Mouse (Mus musculus) liver (tissue): ENCODE results near the gene Hcn3.
A peak's percentile ranks its signal among the peaks of the same experiment; 100 is the strongest.

Experiments
- DNase-seq: peaks from one replicate; pipeline ENCODE4 v3.0.0-alpha.2; 2020; ENCODE audit warnings: mixed read lengths

The Hcn3 gene

DNA sequence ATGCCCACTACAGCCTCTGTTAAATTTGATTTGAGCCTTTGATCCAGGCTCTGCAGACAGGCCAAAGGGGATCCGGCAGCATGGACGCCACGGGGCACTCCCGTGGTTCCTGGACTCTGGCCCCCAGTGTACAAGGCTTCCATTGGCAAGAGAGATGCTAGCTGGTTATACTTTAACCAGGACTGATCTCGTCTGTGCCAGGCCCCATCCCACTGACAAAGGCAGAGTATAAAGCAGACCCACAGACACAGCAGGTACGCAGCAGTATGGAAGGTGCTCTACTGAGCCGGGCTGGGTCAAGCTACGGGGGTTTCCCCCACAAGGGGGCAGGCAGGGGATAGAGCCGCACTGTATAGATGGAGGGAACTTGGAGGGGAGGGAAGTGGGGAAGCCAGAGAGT is 23.6 kb downstream of the Hcn3 start:
- DNase-seq: peak; percentile 82

DNA sequence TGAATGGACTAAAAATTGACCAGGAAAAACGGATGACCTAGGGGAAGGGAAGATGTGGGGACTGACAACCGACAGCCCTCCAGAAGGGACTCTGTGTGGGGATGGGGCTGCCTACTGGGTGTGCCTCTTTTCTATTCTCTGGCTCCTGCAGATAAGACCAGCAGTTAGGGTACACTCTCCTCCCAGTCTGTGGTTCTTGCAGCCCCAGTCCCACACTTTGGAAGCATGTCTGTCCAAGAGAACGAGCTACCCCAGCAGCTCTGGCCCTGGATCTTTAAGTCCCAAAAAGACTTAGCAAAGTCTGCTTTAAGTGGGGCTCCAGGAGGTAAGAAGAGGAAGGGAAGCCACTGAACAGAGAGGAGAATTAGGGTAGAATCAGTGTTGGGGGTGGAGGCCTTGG is 24.0 kb downstream of the Hcn3 start, which contains the start of gene Pklr:
Gene Pklr, plus strand, starts transcription at position 185 of the 400 bp plus-strand sequence.
- peak; percentile 83 for DNase-seq

DNA sequence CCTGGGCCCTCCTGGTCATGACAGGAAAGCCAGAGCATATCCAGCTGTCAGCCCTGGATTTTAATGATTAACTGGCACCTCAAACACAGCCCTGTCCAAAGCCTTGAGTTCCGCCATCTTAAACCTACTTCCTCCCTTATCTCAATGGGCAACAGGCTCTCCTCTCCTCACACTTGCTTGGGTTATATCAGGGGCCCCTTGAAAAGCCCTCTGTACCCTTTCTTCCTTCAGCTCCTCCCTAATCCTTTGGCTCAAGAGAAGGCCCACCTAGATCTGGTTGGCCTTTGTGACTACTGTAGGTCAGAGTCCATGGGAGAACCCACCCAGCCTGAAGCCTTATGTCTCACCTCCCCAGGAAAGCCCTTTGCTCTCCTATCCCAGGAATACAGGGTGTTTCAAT is 26.2 kb downstream of the Hcn3 start:
- peak; percentile 47 for DNase-seq

DNA sequence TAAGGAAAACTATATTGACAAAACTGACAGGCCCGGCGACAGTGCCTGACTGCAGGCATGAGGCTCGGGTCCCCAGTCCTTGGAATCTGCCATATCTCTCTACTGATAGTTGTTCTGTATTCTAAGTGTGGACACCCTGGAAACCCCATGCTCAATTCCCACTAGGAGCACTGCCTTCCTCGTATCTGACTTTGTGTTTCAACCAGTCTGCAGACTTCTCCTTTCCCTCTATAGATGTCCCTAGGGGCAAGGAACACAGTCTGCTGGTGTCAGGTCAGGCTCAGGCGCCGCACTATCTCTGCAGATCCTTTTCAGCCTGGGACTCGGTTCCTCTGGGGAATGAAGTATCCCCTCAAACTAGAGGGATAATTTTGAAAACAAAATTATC is 26.9 kb downstream of the Hcn3 start:
- no peak for DNase-seq

DNA sequence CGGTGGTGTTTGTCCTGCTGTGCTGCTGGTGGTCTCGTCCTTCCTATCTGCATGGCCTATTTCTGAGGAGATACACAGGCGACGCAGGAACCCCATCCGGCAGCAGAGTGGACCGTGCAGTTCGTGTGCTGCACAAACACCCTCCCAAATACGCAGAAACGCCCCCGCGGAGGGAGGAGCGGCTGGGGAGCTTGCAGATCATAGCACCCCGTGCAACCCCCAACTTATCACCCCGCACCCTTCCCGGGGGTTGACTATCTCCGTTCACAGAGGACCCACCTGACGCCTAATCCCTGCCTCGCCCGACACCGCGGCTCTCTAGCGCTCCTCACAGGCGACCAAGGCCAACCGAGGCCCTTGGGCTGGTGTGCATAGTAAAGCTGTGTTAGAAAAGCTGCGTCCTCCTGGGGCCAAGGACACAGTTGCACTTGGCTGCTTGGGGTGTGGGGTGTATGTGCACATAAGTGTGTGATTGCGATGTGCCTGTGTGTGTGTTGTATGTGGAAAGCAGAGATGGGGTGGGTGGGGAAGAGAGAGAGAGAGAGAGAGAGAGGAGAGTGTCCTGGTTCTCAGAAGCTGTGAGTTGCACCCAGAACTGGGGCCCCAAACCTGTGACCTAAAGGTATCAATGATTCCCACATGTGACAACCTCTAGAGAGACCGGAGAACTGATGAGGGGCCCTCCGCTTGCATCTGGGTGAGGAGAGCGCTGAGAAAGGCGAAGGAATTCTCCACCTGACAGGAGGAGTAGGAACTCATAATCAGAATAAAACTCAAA is 27.5 kb downstream of the Hcn3 start:
- peak; percentile 96 for DNase-seq

DNA sequence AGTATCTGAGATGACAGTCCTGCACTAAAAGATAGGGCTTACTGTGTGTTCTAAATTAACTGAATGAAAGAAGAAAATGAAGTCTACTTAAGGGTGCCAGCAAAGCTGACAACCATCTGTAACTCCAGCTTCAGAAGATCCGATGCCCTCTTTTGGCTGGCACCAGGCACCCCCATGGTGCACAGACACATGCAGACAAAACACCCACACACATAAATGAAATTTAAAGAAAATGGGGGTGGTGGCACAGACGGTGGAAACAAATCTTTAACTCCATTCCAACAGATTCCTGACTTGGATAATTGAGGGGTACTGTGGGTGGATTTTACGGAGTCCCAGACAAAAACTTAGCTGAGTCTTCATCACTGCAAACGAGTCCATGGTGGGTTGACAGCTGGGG is 28.2 kb downstream of the Hcn3 start:
- no peak for DNase-seq

DNA sequence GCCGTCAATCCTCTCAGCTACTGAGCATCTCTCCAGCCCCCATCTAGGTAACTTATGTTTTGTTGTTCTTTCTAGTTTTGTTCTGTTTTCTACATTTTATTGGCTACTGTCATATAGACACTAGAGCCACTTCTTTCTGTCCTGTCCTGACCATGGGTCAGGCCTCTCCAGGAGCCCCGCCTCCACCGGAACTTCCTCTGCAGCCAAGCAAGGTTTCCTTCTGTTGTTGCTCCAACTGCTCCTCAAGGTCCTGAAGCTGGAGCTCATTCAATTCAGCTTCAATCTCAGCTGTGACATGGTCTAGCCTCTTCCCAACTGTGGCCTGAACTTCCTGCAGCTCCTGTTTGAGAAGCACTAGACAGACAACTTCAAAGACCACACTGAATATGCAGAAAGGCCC is 30.1 kb downstream of the Hcn3 start:
- no peak for DNase-seq

DNA sequence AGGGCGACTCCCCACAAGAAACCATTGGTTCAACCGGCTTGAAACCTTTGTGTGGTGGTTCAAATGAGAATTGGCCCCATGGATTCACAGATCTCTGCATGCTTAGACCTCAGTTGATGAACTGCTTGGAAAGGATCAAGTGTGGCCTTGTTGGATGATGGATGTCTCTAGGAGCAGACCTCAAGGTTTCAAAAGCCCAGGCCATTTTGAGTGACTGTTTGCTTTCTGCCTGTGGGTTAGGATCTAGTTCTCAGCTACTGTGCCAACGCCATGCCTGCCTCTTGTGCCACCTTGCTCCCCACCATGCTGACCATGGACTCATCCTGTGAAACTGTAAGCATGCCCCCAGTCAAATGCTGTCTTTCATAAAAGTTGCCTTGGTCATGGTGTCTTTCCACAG is 34.0 kb downstream of the Hcn3 start:
- DNase-seq: no peak

DNA sequence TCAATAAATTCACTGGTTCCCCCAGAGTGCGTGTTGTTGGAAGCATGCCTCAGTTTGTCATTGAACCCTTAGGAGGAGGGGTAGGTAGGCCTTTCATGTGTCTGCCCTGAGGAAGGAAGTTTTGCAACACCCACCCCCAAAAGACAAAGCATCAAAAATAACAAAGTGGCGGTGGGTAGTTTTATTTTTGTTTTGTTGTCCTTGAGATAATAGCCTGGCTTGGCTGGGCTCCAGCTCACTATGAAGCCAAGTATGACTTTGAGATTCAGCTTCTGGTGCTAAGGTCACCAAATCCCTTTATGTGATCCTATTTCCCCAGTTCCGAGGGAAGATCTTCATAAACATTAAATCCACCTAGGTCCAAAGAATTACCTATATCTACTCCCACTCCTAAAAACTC is 35.8 kb downstream of the Hcn3 start:
- no peak for DNase-seq

DNA sequence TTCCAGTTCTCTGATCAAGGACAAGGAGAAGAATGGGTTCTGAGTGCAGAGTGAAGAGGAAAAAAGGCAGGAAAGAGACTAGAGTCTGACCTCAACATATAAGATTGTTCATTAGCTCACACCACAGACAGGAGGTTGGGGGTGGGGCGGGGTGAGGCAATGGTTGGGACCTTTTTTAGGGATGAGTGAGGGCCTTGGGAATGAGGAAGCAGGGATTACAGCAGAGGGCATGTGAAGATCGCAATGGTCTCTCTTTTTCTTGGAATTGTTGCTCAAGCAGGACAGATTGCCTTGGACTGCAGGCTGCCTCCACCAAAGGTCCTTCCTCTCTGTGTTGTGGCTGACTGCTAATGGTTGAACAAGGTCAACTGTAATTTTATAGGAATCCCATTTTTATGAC is 36.7 kb downstream of the Hcn3 start:
- no peak for DNase-seq

DNA sequence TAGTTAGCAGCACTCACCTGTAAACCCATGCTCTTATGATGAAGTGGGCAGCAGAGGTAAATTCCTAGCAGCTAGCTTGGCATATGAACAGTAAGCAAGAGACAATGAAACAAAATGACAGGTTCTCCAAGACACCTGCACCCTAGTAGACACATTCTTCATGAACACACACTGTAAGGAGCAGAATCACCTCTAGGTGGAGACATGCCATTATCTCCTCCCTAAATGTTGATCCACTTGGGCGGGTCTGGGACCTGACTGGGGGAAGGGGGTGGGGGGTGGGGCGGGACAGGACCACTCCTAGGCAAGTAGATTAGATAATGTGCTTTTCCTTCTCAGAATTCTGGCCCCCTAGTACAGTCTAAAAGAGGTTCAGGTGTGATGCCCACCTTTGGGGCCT is 44.5 kb downstream of the Hcn3 start:
- DNase-seq: peak; percentile 84

DNA sequence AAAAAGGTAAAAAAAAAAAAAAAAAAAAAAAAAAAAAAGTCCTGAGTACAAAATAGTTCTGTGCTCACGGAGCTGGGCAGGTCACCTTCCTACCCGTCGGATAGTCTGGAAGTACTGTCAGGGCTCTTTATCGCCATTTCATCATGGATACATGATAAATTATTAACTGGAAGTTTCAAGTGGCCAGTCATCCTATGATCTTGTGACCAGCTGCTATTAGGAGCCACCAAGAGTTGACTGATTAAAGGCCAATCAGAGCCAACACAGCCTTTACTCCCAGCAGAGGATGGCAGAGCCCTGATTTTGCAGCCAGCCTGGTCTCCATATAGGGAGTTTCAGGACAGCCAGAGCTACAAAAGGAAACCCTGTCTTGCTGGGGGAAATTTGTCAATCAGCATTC is 46.9 kb downstream of the Hcn3 start:
- DNase-seq: no peak

DNA sequence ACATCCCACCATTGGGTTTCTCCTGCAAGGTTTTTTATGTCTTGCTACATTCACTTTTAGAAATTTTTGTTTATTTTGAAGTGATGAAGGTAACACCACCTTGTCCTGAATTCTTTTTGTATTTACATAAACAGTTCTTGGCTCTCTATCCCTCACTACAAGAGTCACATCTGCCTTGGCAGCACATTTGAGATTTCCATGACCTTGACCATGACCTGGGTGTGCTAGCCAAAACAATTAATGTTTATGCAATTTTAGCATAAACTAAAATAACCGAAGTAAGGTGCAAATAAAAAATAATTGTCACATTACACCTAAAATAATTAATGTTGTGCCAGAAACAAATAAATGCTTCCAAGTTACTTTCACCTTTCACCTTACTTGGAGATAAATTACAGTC is 51.9 kb downstream of the Hcn3 start:
- no peak for DNase-seq

DNA sequence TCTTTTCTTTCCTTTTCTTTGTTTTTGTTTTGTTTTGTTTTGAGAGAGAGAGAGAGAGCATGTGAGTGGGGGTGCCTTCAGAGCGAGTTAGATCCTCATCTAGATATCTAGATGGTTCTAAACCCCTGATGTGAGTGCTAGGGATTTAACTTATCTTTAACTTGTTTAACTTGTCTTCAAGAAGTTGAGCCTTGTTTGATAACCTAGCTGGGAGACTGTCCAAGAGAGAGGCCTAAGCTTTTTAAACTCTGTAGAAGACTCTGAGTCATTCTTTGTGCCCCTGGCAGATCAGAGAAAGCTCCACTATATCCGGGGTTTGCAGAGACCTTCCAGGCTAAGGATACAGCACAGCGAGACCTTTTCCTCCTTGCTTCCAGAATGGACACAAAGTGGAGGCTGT is 52.5 kb downstream of the Hcn3 start:
- no peak for DNase-seq

DNA sequence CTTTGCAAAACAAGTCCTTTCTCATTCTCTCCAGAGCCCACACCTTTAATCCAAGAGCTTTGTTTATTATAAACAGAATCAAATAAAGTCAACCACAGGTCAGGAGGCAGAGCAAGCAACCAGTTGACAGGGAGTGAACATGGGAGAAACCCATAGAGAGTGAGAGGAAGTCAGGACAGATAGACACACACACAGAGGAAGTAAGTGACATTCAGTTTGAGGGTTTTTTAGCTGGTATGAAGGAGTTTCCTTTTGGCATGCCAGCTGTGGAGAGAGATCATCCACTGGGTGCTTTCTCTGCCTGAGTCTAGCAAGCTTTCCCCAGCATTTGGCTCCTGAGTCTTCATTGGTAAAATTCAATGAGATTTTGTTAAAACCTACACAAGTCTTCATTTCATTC is 53.1 kb downstream of the Hcn3 start:
- DNase-seq: no peak

DNA sequence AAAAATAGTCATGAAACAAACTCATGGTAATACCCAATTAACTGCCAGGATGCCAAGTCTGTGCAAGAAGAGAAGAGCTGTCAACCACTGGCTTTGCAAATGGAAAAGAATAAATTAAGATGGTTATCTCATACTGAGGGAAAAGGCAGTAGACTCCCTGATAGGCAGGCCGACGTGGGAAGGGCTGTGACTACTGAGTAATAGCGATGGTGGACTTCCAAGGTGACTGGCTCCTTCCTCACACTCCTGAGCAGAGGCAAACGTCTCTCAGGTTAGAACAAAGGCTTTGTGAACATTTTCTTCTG is 56.8 kb downstream of the Hcn3 start:
- DNase-seq: no peak

DNA sequence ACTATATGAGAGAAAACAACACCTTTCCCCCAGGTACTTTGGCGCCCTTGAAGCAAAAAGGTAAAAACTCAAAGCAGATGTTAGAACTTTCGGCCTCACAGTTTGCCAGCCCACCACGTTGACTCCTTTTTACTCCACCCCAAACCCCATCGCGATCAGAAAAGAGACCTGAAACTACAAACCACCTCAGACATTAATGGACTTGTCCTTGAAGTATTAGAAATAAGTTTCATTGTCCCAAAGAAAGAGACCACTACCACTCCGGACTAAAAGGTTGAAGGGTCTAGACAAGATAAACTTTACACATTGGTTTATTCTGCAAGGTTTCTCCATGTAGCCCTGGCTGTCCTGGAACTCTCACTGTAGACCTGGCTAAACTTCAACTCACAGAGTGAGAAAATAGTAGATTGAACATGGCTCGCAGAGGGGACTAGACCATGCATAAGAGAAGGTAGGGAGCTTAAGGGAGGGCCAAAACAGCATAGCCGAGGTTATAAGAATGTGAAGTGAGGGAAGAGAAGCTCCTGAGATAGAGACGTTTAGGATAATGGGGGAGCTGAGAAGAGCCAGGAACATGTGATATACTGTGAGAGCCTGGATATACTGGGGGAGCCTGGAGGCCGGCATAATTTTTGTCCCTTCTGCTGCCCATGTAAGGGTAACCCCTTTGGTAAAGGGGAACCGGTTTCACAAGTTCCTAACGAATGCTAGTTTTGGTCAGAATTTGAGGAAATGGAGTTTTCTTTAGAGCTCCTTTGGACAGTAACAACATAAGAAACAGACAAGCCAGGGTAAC is 57.3 kb downstream of the Hcn3 start:
- no peak for DNase-seq

DNA sequence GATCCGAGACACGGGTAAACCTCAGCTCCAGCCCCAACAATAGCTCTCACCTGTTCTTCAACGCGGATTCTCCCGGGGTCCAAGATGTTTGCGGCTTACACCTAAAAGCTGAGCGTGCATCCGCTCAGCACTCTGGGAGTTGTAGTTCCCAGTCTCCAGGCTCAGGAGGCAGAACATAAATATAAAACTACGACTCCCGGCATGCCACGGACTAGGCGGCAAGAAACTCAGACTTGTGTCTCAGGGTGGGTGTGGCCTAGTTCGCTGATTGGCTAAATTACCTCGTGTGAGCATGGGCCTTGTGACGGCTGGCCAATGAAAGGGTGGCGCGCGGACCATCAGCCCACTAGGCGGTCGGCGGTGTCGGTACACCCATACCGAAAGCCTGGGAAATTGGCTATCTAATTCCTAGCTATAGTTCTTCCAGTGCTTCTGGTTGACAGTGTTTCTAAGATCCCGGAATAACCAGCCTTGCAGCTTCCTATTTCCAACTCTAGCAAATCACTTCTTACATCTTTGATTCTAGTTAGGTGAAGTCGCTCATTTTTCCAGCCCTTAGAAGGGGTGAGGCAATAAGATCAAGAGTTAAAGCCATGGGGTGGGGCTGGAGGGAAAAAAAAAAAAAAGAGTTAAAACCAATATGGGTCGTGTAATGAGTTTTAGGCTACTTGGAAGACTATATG is 58.0 kb downstream of the Hcn3 start, which contains the start of gene Fdps:
Gene Fdps, minus strand, starts transcription at position 148 of the 683 bp plus-strand sequence.
- DNase-seq: peak; percentile 97

DNA sequence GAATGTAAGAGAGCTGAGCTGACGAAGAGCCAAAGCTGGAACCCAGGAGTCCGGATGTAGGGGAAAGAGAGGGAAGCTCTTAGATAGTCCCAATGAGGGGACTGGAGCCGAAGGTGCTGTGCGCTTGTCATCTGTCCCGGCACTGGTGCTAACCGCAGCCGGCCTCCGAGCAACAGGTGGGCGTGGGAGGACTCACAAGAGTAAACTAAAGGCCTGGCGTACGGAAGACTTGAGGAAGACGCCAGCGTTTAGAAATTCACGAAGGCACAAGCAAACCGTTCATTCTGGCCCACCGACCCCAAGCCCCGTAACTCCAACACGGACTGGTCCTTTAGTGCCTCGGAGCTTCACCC is 58.6 kb downstream of the Hcn3 start:
- DNase-seq: no peak

DNA sequence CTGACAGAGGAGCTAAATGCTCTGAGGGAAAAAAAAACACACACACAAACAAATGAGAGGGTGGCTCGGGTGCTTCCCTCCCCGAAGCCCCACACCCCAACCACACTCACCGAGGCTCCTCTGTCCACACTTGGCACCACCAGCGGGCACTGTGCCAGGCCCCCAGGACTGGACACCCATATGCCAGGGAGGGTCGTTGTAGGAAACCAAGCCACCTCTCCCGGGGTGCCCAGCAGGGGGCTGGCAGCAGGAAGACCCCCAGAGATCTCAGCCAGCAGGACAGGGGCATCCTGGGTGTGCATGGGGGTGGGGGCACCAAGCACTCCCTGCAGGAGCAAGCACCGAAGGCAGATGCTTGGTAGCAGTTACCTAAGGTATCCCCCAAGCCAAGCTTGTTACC is 59.2 kb downstream of the Hcn3 start, which contains the start of gene Gm43738:
Gene Gm43738, minus strand, starts transcription at position 289 of the 400 bp plus-strand sequence.
- DNase-seq: no peak
